Mouse (Mus musculus) MEL (cell line): Measurements from ENCODE around the gene Dpyd. TPM values are rescaled to one million over a fixed set of nuclear protein-coding genes. Genes with fewer than 3 reads are reported as not detected.

Source experiments
- DNase-seq: peaks from one replicate; pipeline ENCODE4 v3.0.0; 2011; ENCODE audit warnings: low read depth, low spot score
- H3K27ac ChIP-seq: 2 replicates; pipeline ENCODE4 v1.5.1; 2012; ENCODE audit warnings: low read depth, mild to moderate bottlenecking, control low read depth, low read length, moderate library complexity; ENCODE audit not compliant: control insufficient read depth
- H3K27me3 ChIP-seq, 2 experiments: fragments of 150-350 bp in 1 of 2; sonication (generic) in 1 of 2; 2 replicates each; pipeline ENCODE4 v1.6.1; 2012; ENCODE audit warnings: low read length in 2 of 2, mild to moderate bottlenecking in 2 of 2, improper control_type of control experiment in 1 of 2, moderate library complexity in 1 of 2; ENCODE audit not compliant: insufficient read depth in 2 of 2, control insufficient read depth in 1 of 2
- H3K36me3 ChIP-seq, 2 experiments: 2 replicates each; pipeline ENCODE4 v1.6.1; 2012 to 2014; ENCODE audit warnings: low read length in 2 of 2, improper control_type of control experiment in 1 of 2, inconsistent platforms in 1 of 2, mild to moderate bottlenecking in 1 of 2; ENCODE audit not compliant: insufficient read depth in 2 of 2, control insufficient read depth in 1 of 2
- H3K4me1 ChIP-seq, 2 experiments: fragments of 150-350 bp in 1 of 2; sonication (generic) in 1 of 2; 2 replicates each; pipeline ENCODE4 v1.6.1; 2012; ENCODE audit warnings: low read length in 2 of 2, improper control_type of control experiment in 1 of 2, mild to moderate bottlenecking in 1 of 2; ENCODE audit not compliant: insufficient read depth in 2 of 2, control insufficient read depth in 1 of 2
- H3K4me3 ChIP-seq, 2 experiments: fragments of 150-350 bp in 1 of 2; sonication (generic) in 1 of 2; 2 replicates each; pipeline ENCODE4 v1.5.1; 2012; ENCODE audit warnings: low read depth in 2 of 2, low read length in 2 of 2, mild to moderate bottlenecking in 2 of 2, moderate library complexity in 2 of 2, control low read depth in 1 of 2, improper control_type of control experiment in 1 of 2; ENCODE audit not compliant: control insufficient read depth in 1 of 2, insufficient read depth in 1 of 2
- H3K79me2 ChIP-seq: 2 replicates; pipeline ENCODE4 v1.6.1; 2012; ENCODE audit warnings: mild to moderate bottlenecking, low read length, moderate library complexity; ENCODE audit not compliant: control insufficient read depth, poor library complexity, insufficient read depth
- H3K9ac ChIP-seq: 2 replicates; pipeline ENCODE4 v1.6.1; 2012; ENCODE audit warnings: low read depth, mild to moderate bottlenecking, control low read depth, low read length, moderate library complexity; ENCODE audit not compliant: control insufficient read depth, poor library complexity, severe bottlenecking
- H3K9me3 ChIP-seq: fragments of 150-350 bp; sonication (generic); replicated peaks from 2 replicates; pipeline ENCODE4 v1.6.1; 2012; ENCODE audit warnings: mild to moderate bottlenecking, low read length, improper control_type of control experiment, moderate library complexity; ENCODE audit not compliant: insufficient read depth
- BHLHE40 ChIP-seq: IDR thresholded peaks from 2 replicates; pipeline ENCODE4 v1.6.1; 2012; ENCODE audit warnings: low read depth, mild to moderate bottlenecking, inconsistent platforms, low read length, improper control_type of control experiment, borderline replicate concordance
- CHD1 ChIP-seq: IDR thresholded peaks from 2 replicates; pipeline ENCODE4 v1.6.1; 2012; ENCODE audit warnings: low read depth, mild to moderate bottlenecking, inconsistent platforms, low read length, improper control_type of control experiment
- CTCF ChIP-seq, 3 experiments: IDR thresholded peaks in 2 of 3; conservative IDR thresholded peaks in 1 of 3; 2 replicates each; pipeline ENCODE4 v1.5.1; 2011 to 2012; ENCODE audit warnings: low read length in 3 of 3, low read depth in 2 of 3, mild to moderate bottlenecking in 2 of 3, improper control_type of control experiment in 1 of 3, inconsistent platforms in 1 of 3, mixed read lengths in 1 of 3, moderate library complexity in 1 of 3; ENCODE audit not compliant: control insufficient read depth in 1 of 3, insufficient read depth in 1 of 3, poor library complexity in 1 of 3, severe bottlenecking in 1 of 3
- ETS1 ChIP-seq: IDR thresholded peaks from 2 replicates; pipeline ENCODE4 v1.6.1; 2012; ENCODE audit warnings: low read depth, mild to moderate bottlenecking, inconsistent platforms, low read length, improper control_type of control experiment, moderate library complexity
- GABPA ChIP-seq: IDR thresholded peaks from 2 replicates; pipeline ENCODE4 v1.6.1; 2012; ENCODE audit warnings: low read depth, mild to moderate bottlenecking, inconsistent platforms, low read length, improper control_type of control experiment, moderate library complexity
- HCFC1 ChIP-seq: IDR thresholded peaks from 2 replicates; pipeline ENCODE4 v1.6.1; 2012; ENCODE audit warnings: low read depth, mild to moderate bottlenecking, inconsistent platforms, low read length, improper control_type of control experiment, moderate library complexity
- JUND ChIP-seq: IDR thresholded peaks from 2 replicates; pipeline ENCODE4 v1.6.1; 2011; ENCODE audit warnings: low read depth, mild to moderate bottlenecking, improper control_type of control experiment, low read length
- MAFK ChIP-seq: IDR thresholded peaks from 2 replicates; pipeline ENCODE4 v1.6.1; 2011; ENCODE audit warnings: low read depth, mild to moderate bottlenecking, low read length, improper control_type of control experiment, borderline replicate concordance
- MAX ChIP-seq: IDR thresholded peaks from 2 replicates; pipeline ENCODE4 v1.6.1; 2011; ENCODE audit warnings: low read length, improper control_type of control experiment
- MAZ ChIP-seq: IDR thresholded peaks from 2 replicates; pipeline ENCODE4 v1.6.1; 2012; ENCODE audit warnings: low read depth, mild to moderate bottlenecking, inconsistent platforms, low read length, improper control_type of control experiment
- MEF2A ChIP-seq: IDR thresholded peaks from 2 replicates; pipeline ENCODE4 v1.6.1; 2014; ENCODE audit warnings: low read depth, mild to moderate bottlenecking, inconsistent platforms, low read length, improper control_type of control experiment; ENCODE audit not compliant: poor library complexity, insufficient replicate concordance, severe bottlenecking; ENCODE audit errors: extremely low read depth
- MXI1 ChIP-seq: IDR thresholded peaks from 2 replicates; pipeline ENCODE4 v1.6.1; 2011; ENCODE audit warnings: mild to moderate bottlenecking, low read depth, low read length, improper control_type of control experiment
- MYC ChIP-seq: IDR thresholded peaks from 2 replicates; pipeline ENCODE4 v1.6.1; 2011; ENCODE audit warnings: low read depth, mild to moderate bottlenecking, low read length, improper control_type of control experiment, moderate library complexity
- NRF1 ChIP-seq: IDR thresholded peaks from 2 replicates; pipeline ENCODE4 v1.6.1; 2014; ENCODE audit warnings: low read depth, mild to moderate bottlenecking, inconsistent platforms, low read length, improper control_type of control experiment, moderate library complexity; ENCODE audit not compliant: poor library complexity, insufficient read depth, severe bottlenecking
- POLR2A ChIP-seq, 2 experiments: IDR thresholded peaks; 2 replicates each; pipeline ENCODE4 v1.6.1; 2011 to 2012; ENCODE audit warnings: low read length in 2 of 2, mild to moderate bottlenecking in 2 of 2, control low read depth in 1 of 2, improper control_type of control experiment in 1 of 2, low read depth in 1 of 2, moderate library complexity in 1 of 2; ENCODE audit not compliant: control insufficient read depth in 1 of 2, insufficient read depth in 1 of 2, poor library complexity in 1 of 2
- POLR2AphosphoS5 ChIP-seq: IDR thresholded peaks from 2 replicates; pipeline ENCODE4 v1.6.1; 2012; ENCODE audit warnings: low read depth, borderline replicate concordance, mild to moderate bottlenecking, inconsistent platforms, low read length, moderate library complexity, mixed read lengths
- RAD21 ChIP-seq: IDR thresholded peaks from 2 replicates; pipeline ENCODE4 v1.6.1; 2011; ENCODE audit warnings: mild to moderate bottlenecking, low read depth, low read length, improper control_type of control experiment
- SMC3 ChIP-seq: IDR thresholded peaks from 2 replicates; pipeline ENCODE4 v1.6.1; 2011; ENCODE audit warnings: low read depth, low read length, improper control_type of control experiment
- TCF12 ChIP-seq: IDR thresholded peaks from 2 replicates; pipeline ENCODE4 v1.6.1; 2014; ENCODE audit warnings: low read depth, mild to moderate bottlenecking, inconsistent platforms, low read length, improper control_type of control experiment, moderate library complexity
- UBTF ChIP-seq: IDR thresholded peaks from 2 replicates; pipeline ENCODE4 v1.6.1; 2012; ENCODE audit warnings: low read depth, mild to moderate bottlenecking, inconsistent platforms, low read length, improper control_type of control experiment, moderate library complexity, borderline replicate concordance; ENCODE audit not compliant: insufficient read depth
- USF1 ChIP-seq: IDR thresholded peaks from 2 replicates; pipeline ENCODE4 v1.6.1; 2014; ENCODE audit warnings: low read depth, mild to moderate bottlenecking, inconsistent platforms, low read length, improper control_type of control experiment, moderate library complexity
- USF2 ChIP-seq, 2 experiments: IDR thresholded peaks; 2 replicates each; pipeline ENCODE4 v1.6.1; 2011 to 2012; ENCODE audit warnings: improper control_type of control experiment in 2 of 2, low read length in 2 of 2, borderline replicate concordance in 1 of 2, inconsistent platforms in 1 of 2, low read depth in 1 of 2, mild to moderate bottlenecking in 1 of 2; ENCODE audit not compliant: insufficient read depth in 1 of 2
- ZKSCAN1 ChIP-seq: IDR thresholded peaks from 2 replicates; pipeline ENCODE4 v1.6.1; 2012; ENCODE audit warnings: low read depth, mild to moderate bottlenecking, inconsistent platforms, low read length, improper control_type of control experiment, moderate library complexity
- ZNF384 ChIP-seq: IDR thresholded peaks from 2 replicates; pipeline ENCODE4 v1.6.1; 2012; ENCODE audit warnings: low read depth, mild to moderate bottlenecking, inconsistent platforms, low read length, improper control_type of control experiment
- polyA plus RNA-seq, 2 experiments: library from polyadenylated mRNA; stranded (reverse) in 1 of 2; unstranded in 1 of 2; fragments of >175 nt in 1 of 2; fragments of >200 nt in 1 of 2; gene quantifications; 2 replicates each; pipeline versions ENCODE4 v1.2.1 to v1.2.4; 2012; ENCODE audit warnings: low replicate concordance in 2 of 2, low read depth in 1 of 2; ENCODE audit not compliant: insufficient read length in 2 of 2, insufficient read depth in 1 of 2, missing spikeins in 1 of 2
- total RNA-seq: library from RNA; depleted of rRNA; stranded (reverse); fragments of 300-350 nt; gene quantifications from 2 replicates; pipeline ENCODE4 v1.2.3, GENCODE M21; 2012

The Dpyd gene
- total and polyA plus RNA-seq, 3 experiments, result not detected

- no peak overlapping the region for H3K4me3 ChIP-seq
- TF ChIP-seq GABPA, result no peak
- no peak for TF ChIP-seq UBTF
- TF ChIP-seq MXI1, result no peak
- TF ChIP-seq MEF2A, result no peak
- TF ChIP-seq MAX, result no peak
- TF ChIP-seq USF1, result no peak
- no peak for TF ChIP-seq ETS1
- no peak for TF ChIP-seq ZNF384
- TF ChIP-seq ZKSCAN1, result no peak
- TF ChIP-seq BHLHE40, result no peak
- no peak for TF ChIP-seq POLR2A (IDR thresholded peaks at IDR 0.05; ENCODE audit: control insufficient read depth in 1 of 2, insufficient read depth in 1 of 2, low read depth in 1 of 2, low read length in 2 of 2, poor library complexity in 1 of 2)
- TF ChIP-seq SMC3, result no peak
- no peak for TF ChIP-seq MAFK
- H3K9ac ChIP-seq, result no peak overlapping the region
- no peaks in the 10 kb centered on the region for H3K27me3 ChIP-seq
- no peaks in the 10 kb centered on the region for H3K9me3 ChIP-seq
- no peak overlapping the region for H3K27ac ChIP-seq
- no peaks in the 10 kb centered on the region for H3K36me3 ChIP-seq
- H3K79me2 ChIP-seq, result no peaks in the 10 kb centered on the region
- no peaks in the 10 kb centered on the region for H3K4me1 ChIP-seq
- no peak for DNase-seq
These were observed 505.3 kb downstream of the Dpyd start for GRCm38 (mm10) chr3:119067221-119067620.

GRCm38 (mm10) chr3:119086618-119087017 lies 524.7 kb downstream of the Dpyd start:
- no peaks in the 10 kb centered on the region for H3K79me2 ChIP-seq
- no peak overlapping the region for H3K9ac ChIP-seq
- no peaks in the 10 kb centered on the region for H3K4me1 ChIP-seq
- H3K36me3 ChIP-seq, result no peaks in the 10 kb centered on the region
- H3K4me3 ChIP-seq, result no peak overlapping the region
- no peak for DNase-seq
- no peaks in the 10 kb centered on the region for H3K9me3 ChIP-seq
- TF ChIP-seq NRF1 (no peak), CHD1 (no peak), POLR2AphosphoS5 (no peak), USF2 (IDR thresholded peaks at IDR 0.05; ENCODE audit: borderline replicate concordance in 1 of 2, insufficient read depth in 1 of 2, low read depth in 1 of 2, low read length in 2 of 2) (no peak), JUND (no peak), ZKSCAN1 (no peak), MXI1 (no peak), RAD21 (no peak), TCF12 (no peak), POLR2A (IDR thresholded peaks at IDR 0.05; ENCODE audit: control insufficient read depth in 1 of 2, insufficient read depth in 1 of 2, low read depth in 1 of 2, low read length in 2 of 2, poor library complexity in 1 of 2) (no peak), MAZ (no peak), MYC (no peak), SMC3 (no peak), ETS1 (no peak), HCFC1 (no peak), CTCF (IDR thresholded peaks at IDR 0.05 in 2 of 3, conservative IDR thresholded peaks at IDR 0.05 in 1 of 3; ENCODE audit: control insufficient read depth in 1 of 3, insufficient read depth in 1 of 3, low read depth in 2 of 3, low read length in 3 of 3, poor library complexity in 1 of 3, severe bottlenecking in 1 of 3) (no peak)
- no peak overlapping the region for H3K27ac ChIP-seq
- H3K27me3 ChIP-seq, result no peaks in the 10 kb centered on the region
